Comparison of ENCODE assay signal across 11 mouse cellular contexts in the genomic region with DNA sequence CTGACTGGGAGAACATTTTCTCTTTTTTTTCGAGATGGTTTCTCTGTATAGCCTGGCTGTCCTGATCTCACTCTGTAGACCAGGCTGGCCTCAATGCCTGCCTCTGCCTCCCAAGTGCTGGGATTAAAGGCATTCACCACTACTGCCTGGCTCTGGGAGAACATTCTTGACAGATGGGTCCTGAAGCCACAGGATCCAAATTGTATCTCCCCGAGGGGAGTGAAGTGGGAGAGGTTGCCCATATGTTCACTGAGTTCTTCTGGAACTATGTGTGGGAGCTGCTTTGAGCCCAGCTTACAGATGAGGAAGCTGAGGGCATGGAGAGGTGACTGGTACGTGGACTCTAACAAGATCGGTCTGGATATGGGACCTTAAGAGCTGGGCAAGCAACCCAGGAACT. TPM values are rescaled to one million over a fixed set of nuclear protein-coding genes. Genes with fewer than 3 reads are reported as not detected.
DNase-seq lines count a peak whose midpoint lies in the region; ATAC-seq lines count a peak whose summit lies in the region.
"Had no signal": no experiment of that assay in that cellular context is flagged by ENCODE, and none has a peak within 500 bp of the region (broad histone marks: within the 10 kb centered on the region; RNA-seq: fewer than 3 reads in every experiment).

No protein-coding gene starts in this region.

- ATAC-seq in lung, embryonic 15.5 days (ENCODE audit: borderline replicate concordance, extremely low read depth, low FRiP score, low TSS enrichment) = no peak
- no peak for ATAC-seq in midbrain, embryonic 11.5 days (ENCODE audit: low FRiP score)
- ATAC-seq in megakaryocyte, adult 5-6 weeks (ENCODE audit: poor library complexity, severe bottlenecking) = no peak

- H3K27me3 ChIP-seq in lung, embryonic 15.5 days = peaks cover 68% of the 10 kb centered on the region
- H3K27me3 ChIP-seq in midbrain, embryonic 11.5 days (ENCODE audit: control insufficient read depth, insufficient read depth, low read length) = peaks cover 13% of the 10 kb centered on the region; the same call in 1 of the 2 replicates
- H3K27me3 ChIP-seq: Patski had no signal

- WGBS in lung, embryonic 15.5 days = 79% methylated on average over 4 of the region's 4 CpGs
- 86% methylated on average over 4 of the region's 4 CpGs for WGBS in midbrain, embryonic 11.5 days

- H3K4me1 ChIP-seq in lung, embryonic 15.5 days = peaks cover 4% of the 10 kb centered on the region; the same call in 1 of the 2 replicates
- H3K4me1 ChIP-seq in midbrain, embryonic 11.5 days (ENCODE audit: control insufficient read depth, insufficient read depth, low read length) = peaks cover 5% of the 10 kb centered on the region

- H3K9ac ChIP-seq in lung, embryonic 15.5 days = no peak overlapping the region
- peak overlapping the region; percentile 95 for H3K9ac ChIP-seq in midbrain, embryonic 11.5 days (ENCODE audit: low read length)

- H3K4me3 ChIP-seq in lung, embryonic 15.5 days = no peak overlapping the region
- H3K4me3 ChIP-seq in midbrain, embryonic 11.5 days (ENCODE audit: low read depth, low read length) = peak overlapping the region; percentile 91

- H3K36me3 ChIP-seq in lung, embryonic 15.5 days = no peaks in the 10 kb centered on the region
- no peaks in the 10 kb centered on the region; the same call in 1 of the 2 replicates for H3K36me3 ChIP-seq in midbrain, embryonic 11.5 days (ENCODE audit: control insufficient read depth, insufficient read depth, low read length)

- peak overlapping the region; percentile 79; the same call in 1 of the 2 replicates for H3K4me2 ChIP-seq in lung, embryonic 15.5 days
- peak overlapping the region; percentile 84 for H3K4me2 ChIP-seq in midbrain, embryonic 11.5 days

- no peaks in the 10 kb centered on the region for H3K9me3 ChIP-seq in lung, embryonic 15.5 days
- H3K9me3 ChIP-seq in midbrain, embryonic 11.5 days (ENCODE audit: control insufficient read depth, low read length) = no peaks in the 10 kb centered on the region

- H3K27ac ChIP-seq in lung, embryonic 15.5 days = no peak overlapping the region
- H3K27ac ChIP-seq in midbrain, embryonic 11.5 days (ENCODE audit: low read depth, low read length) = no peak overlapping the region

- DNase-seq in cerebellum, adult 8-10 months = peak; percentile 16
- no peak for DNase-seq in cerebellum, postnatal 4 days (ENCODE audit: low spot score in 2 of 2)
- DNase-seq in lung, postnatal 25 days (ENCODE audit: low spot score) = no peak
- no peak for DNase-seq in midbrain, embryonic 11.5 days (ENCODE audit: low spot score, missing footprints)
- no peak for DNase-seq in layer of hippocampus, adult 11-12 months (ENCODE audit: low spot score)
- no peak for DNase-seq in kidney, adult 9 months
- DNase-seq: right cerebral cortex, postnatal 14 days had no signal

RNA-seq across cellular contexts. Expression of gene Npdc1, which starts 4.8 kb away (rescaled TPM):
- 27.5 and 28.7 TPM in 2 replicates for polyA plus RNA-seq in lung, embryonic 15.5 days (2015; fragmentation: Nextera tagmentation; extraction: Ambion mirVana)
- polyA plus RNA-seq in midbrain, embryonic 11.5 days (2014; fragmentation: Nextera tagmentation; extraction: Ambion mirVana) = 101 and 106 TPM in 2 replicates
- total RNA-seq in megakaryocyte, adult 5-6 weeks (2015) = not detected in 2 replicates
- total RNA-seq in megakaryocyte, adult 5-6 weeks (2017) = not detected in 2 replicates

RNA-seq across cellular contexts. Expression of gene Entpd2, which starts 8.3 kb away (rescaled TPM):
- 2.1 and 3.6 TPM in 2 replicates for polyA plus RNA-seq in lung, embryonic 15.5 days (2015; fragmentation: Nextera tagmentation; extraction: Ambion mirVana)
- 0.12 and 0.23 TPM in 2 replicates for polyA plus RNA-seq in midbrain, embryonic 11.5 days (2014; fragmentation: Nextera tagmentation; extraction: Ambion mirVana)
- not detected in 2 replicates for total RNA-seq in megakaryocyte, adult 5-6 weeks (2015)
- not detected in 2 replicates for total RNA-seq in megakaryocyte, adult 5-6 weeks (2017)

RNA-seq across cellular contexts. Expression of gene Fut7, which starts 19.1 kb away (rescaled TPM):
- polyA plus RNA-seq in lung, embryonic 15.5 days (2015; fragmentation: Nextera tagmentation; extraction: Ambion mirVana) = 0.11 TPM in 1 of 2 replicates, not detected in the other
- not detected in 2 replicates for polyA plus RNA-seq in midbrain, embryonic 11.5 days (2014; fragmentation: Nextera tagmentation; extraction: Ambion mirVana)
- 10.1 and 11.6 TPM in 2 replicates for total RNA-seq in megakaryocyte, adult 5-6 weeks (2015)
- 20.4 and 21.5 TPM in 2 replicates for total RNA-seq in megakaryocyte, adult 5-6 weeks (2017)
- total RNA-seq: liver, adult 2 months had no signal

RNA-seq across cellular contexts. Expression of gene Abca2, which starts 24.5 kb away (rescaled TPM):
- polyA plus RNA-seq in lung, embryonic 15.5 days (2015; fragmentation: Nextera tagmentation; extraction: Ambion mirVana) = 4.5 and 4.8 TPM in 2 replicates
- 5.2 and 5.4 TPM in 2 replicates for polyA plus RNA-seq in midbrain, embryonic 11.5 days (2014; fragmentation: Nextera tagmentation; extraction: Ambion mirVana)
- total RNA-seq in megakaryocyte, adult 5-6 weeks (2015) = 25.5 and 33.3 TPM in 2 replicates
- 12.0 and 13.0 TPM in 2 replicates for total RNA-seq in megakaryocyte, adult 5-6 weeks (2017)

RNA-seq across cellular contexts. Expression of gene Sapcd2, which starts 31.9 kb away (rescaled TPM):
- polyA plus RNA-seq in lung, embryonic 15.5 days (2015; fragmentation: Nextera tagmentation; extraction: Ambion mirVana) = 42.2 and 45.2 TPM in 2 replicates
- 47.9 and 53.3 TPM in 2 replicates for polyA plus RNA-seq in midbrain, embryonic 11.5 days (2014; fragmentation: Nextera tagmentation; extraction: Ambion mirVana)
- 4.9 and 5.5 TPM in 2 replicates for total RNA-seq in megakaryocyte, adult 5-6 weeks (2015)
- total RNA-seq in megakaryocyte, adult 5-6 weeks (2017) = 3.6 and 4.6 TPM in 2 replicates
- total RNA-seq: liver, adult 2 months had no signal
- polyA plus RNA-seq: liver, adult 2 months had no signal
